Mouse (Mus musculus) layer of hippocampus, adult 18-20 months (tissue): ENCODE data around the gene Megf8. TPM values are rescaled to one million over a fixed set of nuclear protein-coding genes. Genes with fewer than 3 reads are reported as not detected.
"Not testable (repeated sequence)": the region's sequence is repeated elsewhere in the genome, so short reads cannot be mapped to it uniquely, and the experiment has no call there.

Experiments used
- DNase-seq, 2 experiments: peaks; one replicate each; pipeline ENCODE4 v3.0.0; 2022; ENCODE audit warnings: low spot score in 2 of 2
- total RNA-seq, 2 experiments: library from RNA; stranded (reverse); gene quantifications; 2 replicates each; pipeline ENCODE4 v1.2.3; 2021

Megf8 gene
- total RNA-seq, 2 experiments from 2014 or later, result 99.1 to 99.9 TPM

DNA sequence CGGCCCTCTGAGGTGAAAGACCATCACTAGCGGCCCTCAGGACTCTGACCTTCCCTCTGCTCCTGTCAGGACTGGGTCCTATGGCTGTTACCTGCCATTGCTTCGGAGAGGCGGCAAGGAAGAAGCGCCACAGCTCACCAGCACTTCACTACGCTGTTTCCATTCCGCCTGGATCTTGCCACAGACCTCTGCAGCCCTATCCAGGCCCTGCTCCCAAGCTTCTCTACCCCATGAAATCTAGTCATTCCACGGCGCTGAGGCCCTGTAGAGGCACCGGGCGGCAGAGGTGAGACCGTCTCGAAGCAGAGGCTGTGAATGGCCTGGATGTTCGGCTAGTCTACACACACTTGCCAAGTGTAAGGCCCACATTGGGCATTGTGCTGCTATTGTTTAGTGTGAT, 79.7 kb downstream of the Megf8 start:
- no peak for DNase-seq

DNA sequence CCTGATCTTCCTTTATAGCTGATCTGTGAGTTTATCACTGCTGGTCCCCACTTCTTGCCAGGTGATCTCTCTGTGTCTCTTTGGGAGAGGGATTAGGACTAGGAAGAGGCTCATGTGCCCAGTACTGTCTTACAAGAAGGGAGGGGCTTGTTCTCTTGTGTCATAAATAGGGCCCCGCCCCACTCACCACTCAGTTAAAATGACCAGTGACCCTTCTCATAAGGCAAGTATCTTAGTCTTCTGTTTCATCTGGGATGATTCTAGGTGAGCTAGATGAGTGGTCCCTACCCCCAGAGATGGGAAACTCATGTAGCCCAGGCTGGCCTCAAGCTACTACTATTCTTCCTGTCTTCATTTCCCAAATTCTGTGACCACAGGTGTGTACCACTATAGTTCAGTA, 81.6 kb downstream of the Megf8 start, which contains the start of gene Lipe:
TSS of gene Lipe (minus strand) at position 101 of the 400 bp plus-strand sequence.
- no peak for DNase-seq

DNA sequence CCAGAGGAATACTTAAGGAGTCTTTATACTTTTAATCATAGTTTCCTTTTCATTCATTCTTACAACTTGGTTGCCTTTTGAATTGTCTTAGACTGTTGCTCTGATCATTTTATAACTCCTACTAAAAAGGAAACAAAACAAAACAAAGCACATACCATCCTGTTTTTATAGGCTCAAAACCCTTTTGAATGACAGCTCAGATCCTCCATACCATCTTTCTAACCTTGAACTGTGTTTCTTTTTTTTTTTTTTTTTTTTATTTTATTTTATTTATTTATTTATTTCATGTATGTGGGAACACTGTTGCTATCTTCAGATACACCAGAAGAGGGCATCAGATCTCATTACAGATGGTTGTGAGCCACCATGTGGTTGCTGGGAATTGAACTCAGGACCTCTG, 82.1 kb downstream of the Megf8 start:
- DNase-seq, result not testable (repeated sequence)

DNA sequence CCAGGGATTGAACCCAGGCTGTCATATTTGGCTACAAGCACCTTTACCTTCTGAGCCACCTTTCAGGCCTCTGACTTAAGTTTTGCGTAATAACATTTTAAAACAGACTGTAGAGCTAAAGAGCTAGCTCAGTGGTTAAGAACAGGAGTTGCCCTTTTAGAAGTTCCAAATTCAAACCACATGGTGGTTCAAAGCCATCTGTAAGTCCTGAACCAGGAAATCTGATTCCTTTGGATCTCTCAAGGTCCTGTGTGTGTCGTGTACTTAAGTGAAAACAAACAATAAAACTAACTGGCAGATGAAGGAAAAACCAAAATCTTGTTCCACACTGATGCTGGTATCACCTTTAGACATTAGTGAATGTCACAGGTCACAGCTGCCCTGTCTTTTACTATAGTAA, 84.6 kb downstream of the Megf8 start:
- no peak for DNase-seq

DNA sequence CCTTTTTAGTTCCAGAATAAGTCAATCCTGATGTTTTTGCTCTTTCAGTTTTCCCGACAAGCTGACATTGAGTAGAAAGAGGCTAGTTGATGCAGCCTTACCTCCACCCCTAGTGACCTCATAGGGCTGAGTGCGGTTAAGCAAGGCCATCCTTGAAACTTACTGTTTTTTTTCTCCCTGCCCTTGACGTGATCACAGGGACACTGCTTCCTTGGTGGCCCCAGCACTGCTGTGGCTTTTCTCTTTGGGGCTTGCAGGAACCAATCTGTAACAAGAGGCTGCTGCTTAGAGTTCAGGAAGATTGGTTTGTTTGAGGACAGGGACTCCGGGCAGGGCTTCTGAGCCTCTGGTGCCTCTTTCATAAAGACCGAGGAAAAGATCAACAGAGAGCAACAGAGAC, 85.0 kb downstream of the Megf8 start:
- no peak for DNase-seq

DNA sequence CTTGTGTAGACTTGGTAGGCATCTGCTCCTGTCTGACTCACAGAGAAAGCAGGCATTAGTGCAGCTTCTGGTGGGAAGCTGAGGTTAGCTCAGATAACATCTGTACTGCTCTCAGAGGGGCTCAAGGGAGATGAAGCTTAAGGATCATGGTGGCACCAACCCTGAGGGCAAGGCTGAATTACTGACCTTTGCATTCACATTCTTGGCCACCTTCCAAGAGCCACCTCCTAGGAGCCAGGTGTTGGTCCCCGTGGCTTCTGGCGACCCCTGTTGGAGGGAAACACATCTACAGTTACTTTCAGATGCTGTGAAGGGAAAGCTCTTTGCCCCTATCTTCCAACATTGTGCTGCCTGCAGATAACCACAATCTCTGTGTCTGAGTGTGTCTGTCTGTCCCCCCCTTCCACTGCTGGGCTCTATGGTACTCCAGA, 85.7 kb downstream of the Megf8 start:
- DNase-seq, result no peak

DNA sequence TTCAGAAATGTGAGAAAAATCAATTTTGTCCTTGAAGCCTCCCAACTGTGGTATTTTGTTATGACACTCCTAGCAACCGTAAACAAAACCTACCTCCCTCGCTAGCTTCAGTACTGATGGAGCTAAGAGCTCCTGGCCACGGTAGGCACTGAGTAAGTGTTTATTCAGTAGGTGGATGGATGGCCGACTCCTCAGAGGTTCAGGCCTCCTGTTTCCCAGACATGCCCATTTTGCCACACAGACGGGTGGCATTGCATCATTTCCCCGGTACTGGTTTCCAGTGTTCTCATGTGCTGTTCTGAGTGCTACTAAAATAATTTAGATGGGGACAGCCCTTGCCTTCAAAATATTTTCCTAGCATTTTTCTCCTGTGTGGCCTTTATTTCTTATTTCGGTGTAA, 89.5 kb downstream of the Megf8 start:
- DNase-seq, result no peak

DNA sequence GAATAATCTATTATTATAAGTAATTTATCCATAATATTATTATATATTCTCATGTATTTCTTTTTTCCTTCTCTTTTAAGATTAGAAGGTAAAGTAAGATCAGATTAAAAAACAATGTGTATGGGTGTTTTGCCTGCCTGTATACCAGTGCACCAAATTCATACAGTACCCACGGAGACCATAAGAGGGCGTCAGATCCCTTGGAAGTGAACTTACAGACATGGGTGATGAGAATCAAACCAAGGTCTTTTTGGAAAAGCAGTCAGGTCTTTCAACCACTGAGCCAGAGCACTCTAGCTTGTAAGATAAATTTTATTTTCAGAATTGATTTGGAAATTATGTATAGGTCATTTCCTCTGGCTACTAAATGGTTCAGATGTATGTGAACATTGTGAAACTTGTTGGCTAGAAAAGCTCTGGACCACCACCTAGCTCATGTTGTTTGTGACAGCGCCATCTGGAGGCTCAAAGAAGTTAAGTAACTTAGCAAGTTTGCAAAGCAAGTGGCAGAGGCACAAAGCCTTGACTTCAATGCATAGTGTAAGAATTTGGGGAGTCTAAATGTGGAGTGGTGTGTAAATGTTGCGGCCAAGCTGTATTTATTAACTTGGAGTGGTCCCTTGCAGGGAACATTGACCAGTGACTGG, 92.3 kb downstream of the Megf8 start:
- no peak for DNase-seq

DNA sequence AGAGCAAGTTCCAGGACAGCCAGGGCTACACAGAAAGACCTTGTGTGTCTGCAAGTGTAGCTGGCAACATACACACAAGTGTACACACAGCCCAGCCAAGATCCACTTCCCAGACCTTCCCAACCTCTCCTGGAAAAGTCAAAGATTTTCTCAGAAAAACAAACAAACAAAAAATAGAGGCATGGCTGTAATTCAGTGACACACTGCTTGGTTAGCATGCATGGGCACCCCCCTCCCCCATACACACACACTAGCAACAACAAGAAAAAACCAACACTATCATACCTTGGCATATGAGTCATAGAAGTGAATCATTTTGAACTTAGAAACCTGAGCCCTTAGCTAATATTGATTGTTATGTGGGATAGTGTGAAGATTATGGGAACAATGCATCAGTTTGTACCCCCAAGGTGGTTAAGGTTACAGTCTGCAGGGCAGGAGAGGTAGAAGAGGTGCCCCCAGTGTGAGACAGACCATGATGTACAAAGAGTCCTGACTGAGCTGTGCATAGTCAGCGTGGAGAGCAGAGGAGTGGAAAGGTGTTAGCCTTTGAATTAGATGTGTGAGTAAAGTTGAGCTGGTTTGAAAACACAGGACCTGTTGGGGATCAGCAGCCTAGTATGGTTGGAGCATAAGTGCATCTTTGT, 94.1 kb downstream of the Megf8 start:
- DNase-seq, result no peak

DNA sequence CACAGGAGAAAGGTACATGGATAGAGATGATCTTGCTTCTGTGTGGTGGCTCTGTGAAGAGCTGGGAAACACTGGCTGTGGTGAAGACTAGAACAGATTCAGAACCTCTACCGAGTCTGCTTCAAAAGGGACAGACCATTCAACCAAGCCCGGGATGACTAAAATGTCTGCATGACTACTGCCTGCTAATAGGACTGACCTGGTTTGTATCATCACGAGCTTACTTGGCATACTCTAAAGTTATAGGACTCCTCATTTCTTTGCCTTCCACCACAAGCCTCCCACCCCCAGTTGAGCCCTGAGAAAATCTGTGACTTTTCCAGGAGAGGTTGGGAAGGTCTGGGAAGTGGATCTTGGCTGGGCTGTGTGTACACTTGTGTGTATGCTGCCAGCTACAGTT, 94.9 kb downstream of the Megf8 start:
- DNase-seq, result no peak

DNA sequence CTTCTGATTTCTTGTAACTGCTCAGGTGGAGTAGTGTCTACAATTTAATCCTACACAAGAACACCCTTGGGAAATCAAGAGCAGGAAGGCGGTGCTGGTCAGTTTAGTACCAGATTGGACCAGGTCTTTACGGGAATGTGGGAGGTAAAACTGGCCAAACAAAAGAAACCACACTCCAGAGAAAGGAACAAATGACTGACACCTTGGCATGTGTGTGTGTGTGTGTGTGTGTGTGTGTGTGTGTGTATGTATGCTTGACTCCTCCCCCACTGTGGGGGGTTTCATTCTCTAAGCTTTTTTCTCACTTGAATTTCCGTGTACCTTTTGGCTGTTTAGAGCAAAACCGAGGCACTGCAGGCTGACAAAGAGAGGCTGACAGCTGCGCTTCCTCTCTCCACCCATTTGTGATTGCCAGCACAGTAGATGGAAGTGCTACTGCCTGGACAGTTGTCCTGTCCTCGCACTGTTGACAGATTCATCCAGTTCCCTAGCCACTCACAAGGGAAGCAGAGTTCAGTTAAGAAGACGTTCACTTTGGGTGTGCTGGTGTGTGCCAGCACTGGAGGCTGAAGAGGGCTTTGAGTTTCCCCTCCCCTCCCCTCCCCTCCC, 96.0 kb downstream of the Megf8 start, which contains the start of gene Cxcl17:
TSS of gene Cxcl17 (minus strand) at position 54 of the 609 bp plus-strand sequence.
- DNase-seq, result no peak

Other genes with a start within 250 kb of the Megf8 start
- gene Grik5, start 244.8 kb upstream of the Megf8 start, total RNA-seq, result 100 to 1,000 TPM; 213 to 225 TPM
- gene Zfp574, start 244.6 kb upstream of the Megf8 start, total RNA-seq, result 10 to 100 TPM; 30.9 to 33.2 TPM
- gene Pou2f2, start 137.4 kb upstream of the Megf8 start, total RNA-seq, result 1 to 10 TPM; 6.9 to 8.1 TPM
- gene Dedd2, start 96.5 kb upstream of the Megf8 start, total RNA-seq, result 10 to 100 TPM; 26.8 to 29.9 TPM
- gene Zfp526, start 95.7 kb upstream of the Megf8 start, total RNA-seq, result 10 to 100 TPM; 12.6 to 12.7 TPM
- 100 to 1,000 TPM; 208 to 221 TPM for gene Gsk3a, start 79.3 kb upstream of the Megf8 start, total RNA-seq
- 10 to 100 TPM; 43.1 to 46.3 TPM for gene Erf, start 66.4 kb upstream of the Megf8 start, total RNA-seq
- 100 to 1,000 TPM; 198 to 203 TPM for gene Cic, start 49.5 kb upstream of the Megf8 start, total RNA-seq
- 10 to 100 TPM; 19.3 to 27.7 TPM for gene Pafah1b3, start 19.2 kb upstream of the Megf8 start, total RNA-seq
- gene Prr19, start 15.8 kb upstream of the Megf8 start, total RNA-seq, result not detected
- 10 to 100 TPM; 23.0 to 25.0 TPM for gene Tmem145, start 11.1 kb upstream of the Megf8 start, total RNA-seq
- not detected for gene Cnfn, start 52.6 kb downstream of the Megf8 start, total RNA-seq
- gene Lipe, start 81.5 kb downstream of the Megf8 start, total RNA-seq, result 10 to 100 TPM in 1 of 2 experiments, 1 to 10 TPM in 1; 9.4 to 11.0 TPM
- not detected for gene Cxcl17, start 95.7 kb downstream of the Megf8 start, total RNA-seq
- 1 to 10 TPM; 3.2 to 3.8 TPM for gene Ceacam1, start 160.4 kb downstream of the Megf8 start, total RNA-seq
- under 1 TPM; 0.72 to 0.99 TPM for gene Ceacam2, start 222.7 kb downstream of the Megf8 start, total RNA-seq